Mouse (Mus musculus) MEL-GATA-1-ER (cell line): ENCODE measurements around the gene Qrich1.

Experiments
- DNase-seq: peaks from one replicate; pipeline ENCODE4 v3.0.0-alpha.2; 2012; ENCODE audit warnings: low read depth; ENCODE audit errors: extremely low read depth

Qrich1 gene

DNA sequence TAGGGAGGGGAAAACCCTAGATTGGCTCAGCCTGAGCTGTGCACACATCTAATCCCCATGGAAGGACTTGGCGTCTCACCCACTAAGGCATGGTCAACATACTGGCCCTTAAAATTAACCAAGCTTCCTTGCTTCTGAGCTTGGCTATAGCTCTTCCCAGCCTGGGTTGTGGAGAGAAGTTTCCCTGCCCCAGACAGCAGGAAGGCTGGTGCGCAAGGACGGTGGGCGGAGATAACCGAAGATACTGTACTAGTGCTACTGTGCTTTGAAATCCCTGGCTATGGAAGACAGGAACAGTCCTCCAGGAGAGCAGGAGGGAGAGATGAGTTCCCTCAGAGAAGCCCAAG is 62.7 kb downstream of the Qrich1 start:
- no peak for DNase-seq

DNA sequence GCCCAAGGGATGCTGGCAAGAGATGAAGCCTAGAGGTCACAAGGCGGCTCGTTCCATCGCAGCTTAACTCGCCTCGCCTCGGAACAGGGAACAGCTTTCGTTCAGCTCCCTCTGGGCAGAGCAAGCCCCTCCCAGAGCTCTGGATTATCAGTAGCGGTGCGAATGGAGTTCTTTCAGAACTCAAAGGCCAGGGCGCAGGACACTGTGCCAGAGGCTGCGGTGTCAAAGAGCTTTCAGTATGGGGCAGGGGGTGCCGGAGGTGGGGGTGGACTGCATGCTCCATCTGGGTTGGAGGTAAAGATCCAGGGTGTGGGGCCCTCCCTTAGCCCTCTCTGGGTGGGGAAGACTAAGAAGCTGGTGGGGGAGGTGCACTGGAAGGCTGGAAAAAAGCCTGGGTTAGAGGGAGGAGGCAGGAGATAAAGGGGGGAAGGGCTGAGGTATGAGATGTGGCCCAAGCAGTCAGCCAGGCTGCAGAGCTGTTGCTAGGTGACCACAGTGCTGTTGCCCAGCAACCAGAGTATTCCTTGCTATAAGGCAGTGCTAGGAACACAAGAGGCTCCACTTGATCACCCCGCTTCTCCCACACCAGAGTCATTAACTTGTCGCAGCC is 71.1 kb downstream of the Qrich1 start:
- no peak for DNase-seq

DNA sequence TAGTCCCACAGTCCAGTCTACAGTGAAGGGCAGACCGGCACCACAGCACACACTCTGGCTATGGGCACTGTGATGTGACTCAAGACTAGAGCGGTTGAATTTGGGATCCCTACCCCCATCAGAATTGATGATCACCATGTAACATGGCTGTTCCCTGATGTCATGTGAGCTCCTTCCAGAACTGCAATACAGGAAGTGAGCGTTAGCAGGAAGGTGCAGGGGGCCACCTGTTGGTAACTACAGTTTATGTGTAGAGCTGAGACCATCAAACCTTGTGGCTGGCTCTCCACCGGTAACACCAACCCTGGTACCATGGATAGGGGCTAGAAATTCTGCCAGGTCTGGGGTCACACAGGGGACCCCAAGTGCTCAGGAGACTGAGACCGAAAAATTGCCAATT is 72.6 kb downstream of the Qrich1 start:
- DNase-seq = no peak

- DNase-seq = no peak
Observed at GRCm38 (mm10) chr9:108591462-108591861, 74.9 kb downstream of the Qrich1 start.

DNA sequence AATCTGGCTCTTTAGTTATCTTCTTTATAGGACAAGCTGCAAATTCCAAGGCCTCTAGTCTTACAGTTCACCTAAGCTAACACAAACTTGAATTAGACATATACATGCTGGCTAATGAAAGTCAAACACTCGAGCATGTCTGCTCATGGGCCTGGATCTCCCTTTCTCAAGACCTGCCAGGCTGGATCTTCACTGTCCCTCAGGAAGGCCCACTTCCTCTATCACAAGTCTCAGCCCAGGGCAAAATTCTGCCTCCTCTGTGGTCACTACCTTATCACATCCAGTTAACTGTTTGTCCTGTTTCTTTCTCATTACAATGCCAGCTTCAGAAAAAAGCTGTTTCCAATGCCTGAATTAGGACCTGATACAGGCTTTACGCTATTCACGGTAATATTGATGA is 77.7 kb downstream of the Qrich1 start:
- DNase-seq = no peak

GRCm38 (mm10) chr9:108596998-108597764 is 80.6 kb downstream of the Qrich1 start, which contains the start of gene P4htm:
Gene P4htm (minus strand): TSS chr9:108597667.
- no peak for DNase-seq

DNA sequence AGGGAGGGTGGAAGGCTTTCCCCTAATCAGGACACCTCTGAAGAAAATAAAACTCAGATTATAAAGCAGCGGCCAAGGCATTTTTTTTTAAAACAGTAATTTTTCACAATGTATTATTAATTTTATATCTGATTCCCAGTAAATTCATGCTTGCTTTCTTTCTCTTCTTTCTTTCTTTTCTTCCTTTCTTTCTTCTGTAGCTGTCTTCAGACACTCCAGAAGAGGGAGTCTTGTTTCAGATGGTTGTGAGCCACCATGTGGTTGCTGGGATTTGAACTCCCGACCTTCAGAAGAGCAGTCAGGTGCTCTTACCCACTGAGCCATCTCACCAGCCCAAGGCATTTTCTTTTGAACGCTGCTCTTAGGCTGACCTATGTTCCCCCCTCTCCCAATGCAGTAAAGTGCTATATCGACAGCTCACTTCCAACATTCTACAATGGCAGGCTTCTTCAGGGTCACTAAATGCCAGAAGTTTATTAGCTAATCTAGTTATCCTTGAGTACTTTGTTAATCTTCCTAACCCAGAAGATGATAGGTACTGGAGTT is 82.5 kb downstream of the Qrich1 start:
- no peak for DNase-seq

GRCm38 (mm10) chr9:108600011-108600410 is 83.4 kb downstream of the Qrich1 start:
- no peak for DNase-seq

GRCm38 (mm10) chr9:108601986-108602385 is 85.4 kb downstream of the Qrich1 start:
- DNase-seq = no peak

GRCm38 (mm10) chr9:108607929-108608328 is 91.3 kb downstream of the Qrich1 start:
- DNase-seq = peak; percentile 50

- no peak for DNase-seq
Observed at GRCm38 (mm10) chr9:108608889-108609288, 92.3 kb downstream of the Qrich1 start.
